ENCODE assay signal across 12 mouse cellular contexts in the genomic region with DNA sequence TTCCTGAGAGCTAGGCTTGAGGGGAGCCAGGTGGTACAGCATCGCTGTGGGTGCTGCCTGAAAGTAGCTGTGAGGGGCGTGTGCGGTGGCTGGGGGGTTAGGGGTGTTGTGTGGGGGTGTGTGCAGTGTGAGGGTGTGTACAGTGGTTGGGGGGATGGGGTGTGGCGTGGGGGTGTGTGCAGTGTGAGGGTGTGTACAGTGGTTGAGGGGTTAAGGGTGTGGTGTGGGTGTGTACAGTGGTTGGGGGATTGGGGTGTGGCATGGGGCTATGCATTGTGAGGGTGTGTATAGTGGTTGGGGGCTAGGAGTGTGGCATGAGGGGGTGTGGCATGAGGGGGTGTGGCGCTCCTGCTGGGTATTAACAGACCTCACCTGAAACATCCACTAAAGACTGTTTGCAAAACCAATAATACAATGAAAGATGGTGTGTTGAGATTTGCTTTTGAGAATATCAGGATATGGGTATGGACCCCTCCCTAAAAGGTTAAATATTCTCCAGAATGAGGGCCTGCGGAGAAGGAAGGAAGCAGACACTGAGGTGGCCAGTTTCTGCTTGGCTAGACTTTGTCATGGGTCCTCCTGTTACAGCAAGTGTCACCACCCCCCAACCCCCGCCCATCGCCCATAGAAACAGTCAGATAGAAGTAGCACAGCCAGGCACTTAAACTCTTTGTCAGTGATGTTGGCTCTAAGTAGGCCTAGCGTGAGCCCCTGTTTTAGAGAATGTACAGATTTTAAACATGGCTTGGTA. TPM values are rescaled to one million over a fixed set of nuclear protein-coding genes. Genes with fewer than 3 reads are reported as not detected.
DNase-seq lines count a peak whose midpoint lies in the region; ATAC-seq lines count a peak whose summit lies in the region.
"Had no signal": no experiment of that assay in that cellular context is flagged by ENCODE, and none has a peak within 500 bp of the region (broad histone marks: within the 10 kb centered on the region; RNA-seq: fewer than 3 reads in every experiment).

No protein-coding gene starts in this region.

- ATAC-seq in embryonic facial prominence, embryonic 11.5 days (replicated peaks; ENCODE audit: insufficient number of reproducible peaks, low FRiP score, low TSS enrichment, low read depth), result 0 out of 2 replicates have a peak, but pooled peaks have one; percentile 65
- ATAC-seq in kidney, embryonic 16.5 days (ENCODE audit: low FRiP score, low TSS enrichment), result peak; percentile 46
- peak; percentile 60 for ATAC-seq in intestine, embryonic 14.5 days (replicated peaks; ENCODE audit: low FRiP score, low TSS enrichment, low read depth)
- no peak for ATAC-seq in liver, embryonic 16.5 days (ENCODE audit: low read depth)
- ATAC-seq in erythroblast, adult 5-6 weeks (replicated peaks; ENCODE audit: low FRiP score, poor library complexity, severe bottlenecking), result no peak

- no peak overlapping the region for H3K9ac ChIP-seq in embryonic facial prominence, embryonic 11.5 days (replicated peaks; ENCODE audit: low read length)
- H3K9ac ChIP-seq in kidney, embryonic 16.5 days (replicated peaks; ENCODE audit: low read length), result no peak overlapping the region; the same call in 1 of the 2 replicates
- no peak overlapping the region for H3K9ac ChIP-seq in intestine, embryonic 14.5 days (ENCODE audit: low read length)
- H3K9ac ChIP-seq in liver, embryonic 16.5 days (ENCODE audit: low read depth, low read length), result no peak overlapping the region
- H3K9ac ChIP-seq: lung, embryonic 14.5 days had no signal

- no peak overlapping the region for H3K4me2 ChIP-seq in embryonic facial prominence, embryonic 11.5 days (ENCODE audit: low read depth, low read length)
- no peak overlapping the region for H3K4me2 ChIP-seq in kidney, embryonic 16.5 days (replicated peaks; ENCODE audit: low read depth, low read length)
- 0 out of 2 replicates have a peak overlapping the region, but pooled peaks have one; percentile 30 for H3K4me2 ChIP-seq in intestine, embryonic 14.5 days (ENCODE audit: low read length)
- no peak overlapping the region for H3K4me2 ChIP-seq in liver, embryonic 16.5 days (ENCODE audit: low read depth, low read length)
- H3K4me2 ChIP-seq: lung, embryonic 14.5 days had no signal

- no peaks in the 10 kb centered on the region for H3K9me3 ChIP-seq in embryonic facial prominence, embryonic 11.5 days (replicated peaks; ENCODE audit: control insufficient read depth, low read length)
- no peaks in the 10 kb centered on the region for H3K9me3 ChIP-seq in embryonic facial prominence, embryonic 10.5 days
- H3K9me3 ChIP-seq in kidney, embryonic 16.5 days (ENCODE audit: low read length), result no peaks in the 10 kb centered on the region
- H3K9me3 ChIP-seq in intestine, embryonic 14.5 days (ENCODE audit: control insufficient read depth, low read length), result no peaks in the 10 kb centered on the region
- H3K9me3 ChIP-seq in liver, embryonic 16.5 days (replicated peaks; ENCODE audit: control insufficient read depth, low read length), result no peaks in the 10 kb centered on the region

- H3K27me3 ChIP-seq in embryonic facial prominence, embryonic 11.5 days (ENCODE audit: control insufficient read depth, insufficient read depth, low read length), result no peaks in the 10 kb centered on the region
- no peaks in the 10 kb centered on the region for H3K27me3 ChIP-seq in embryonic facial prominence, embryonic 10.5 days (replicated peaks; ENCODE audit: low read depth, poor library complexity, severe bottlenecking)
- H3K27me3 ChIP-seq in kidney, embryonic 16.5 days (ENCODE audit: insufficient read depth, low read length), result no peaks in the 10 kb centered on the region
- no peaks in the 10 kb centered on the region for H3K27me3 ChIP-seq in intestine, embryonic 14.5 days (replicated peaks; ENCODE audit: control insufficient read depth, insufficient read depth, low read length)
- H3K27me3 ChIP-seq in liver, embryonic 16.5 days (ENCODE audit: control insufficient read depth, insufficient read depth, low read depth, low read length), result no peaks in the 10 kb centered on the region
- H3K27me3 ChIP-seq: CH12.LX had no signal

- no peak overlapping the region for H3K4me3 ChIP-seq in embryonic facial prominence, embryonic 11.5 days (ENCODE audit: low read depth, low read length)
- H3K4me3 ChIP-seq in embryonic facial prominence, embryonic 10.5 days, result no peak overlapping the region
- no peak overlapping the region for H3K4me3 ChIP-seq in kidney, embryonic 16.5 days (ENCODE audit: low read length)
- no peak overlapping the region for H3K4me3 ChIP-seq in intestine, embryonic 14.5 days (ENCODE audit: low read depth, low read length)
- H3K4me3 ChIP-seq in liver, embryonic 16.5 days (ENCODE audit: low read depth, low read length), result no peak overlapping the region

- H3K36me3 ChIP-seq in embryonic facial prominence, embryonic 11.5 days (replicated peaks; ENCODE audit: control insufficient read depth, insufficient read depth, low read depth, low read length), result no peaks in the 10 kb centered on the region
- H3K36me3 ChIP-seq in embryonic facial prominence, embryonic 10.5 days (replicated peaks), result peaks cover 15% of the 10 kb centered on the region
- H3K36me3 ChIP-seq in kidney, embryonic 16.5 days (ENCODE audit: insufficient read depth, low read length), result peaks cover 17% of the 10 kb centered on the region
- peaks cover 17% of the 10 kb centered on the region for H3K36me3 ChIP-seq in intestine, embryonic 14.5 days (ENCODE audit: control insufficient read depth, insufficient read depth, low read length)
- H3K36me3 ChIP-seq in liver, embryonic 16.5 days (ENCODE audit: control insufficient read depth, insufficient read depth), result no peaks in the 10 kb centered on the region

- no peak overlapping the region for H3K27ac ChIP-seq in embryonic facial prominence, embryonic 11.5 days (replicated peaks; ENCODE audit: low read depth, low read length)
- H3K27ac ChIP-seq in embryonic facial prominence, embryonic 10.5 days (replicated peaks), result no peak overlapping the region; the same call in 1 of the 2 replicates
- peak overlapping the region; percentile 76 for H3K27ac ChIP-seq in kidney, embryonic 16.5 days (ENCODE audit: low read length)
- peak overlapping the region; percentile 85 for H3K27ac ChIP-seq in intestine, embryonic 14.5 days (ENCODE audit: low read depth)
- peak overlapping the region; percentile 83 for H3K27ac ChIP-seq in liver, embryonic 16.5 days (ENCODE audit: low read length)

- peaks cover 2% of the 10 kb centered on the region; the same call in 1 of the 2 replicates for H3K4me1 ChIP-seq in embryonic facial prominence, embryonic 11.5 days (ENCODE audit: control insufficient read depth, insufficient read depth, low read length)
- peaks cover 41% of the 10 kb centered on the region for H3K4me1 ChIP-seq in embryonic facial prominence, embryonic 10.5 days
- peaks cover 25% of the 10 kb centered on the region for H3K4me1 ChIP-seq in kidney, embryonic 16.5 days (ENCODE audit: insufficient read depth, low read length)
- H3K4me1 ChIP-seq in intestine, embryonic 14.5 days (replicated peaks; ENCODE audit: control insufficient read depth, insufficient read depth, low read length), result no peaks in the 10 kb centered on the region; the same call in 1 of the 2 replicates
- H3K4me1 ChIP-seq in liver, embryonic 16.5 days (ENCODE audit: control insufficient read depth, low read depth, low read length), result peaks cover 35% of the 10 kb centered on the region

- 90% methylated on average over 9 of the region's 9 CpGs for WGBS in embryonic facial prominence, embryonic 11.5 days
- WGBS in embryonic facial prominence, embryonic 10.5 days, result 85% methylated on average over 9 of the region's 9 CpGs
- 77% methylated on average over 9 of the region's 9 CpGs for WGBS in kidney, embryonic 16.5 days
- 77% methylated on average over 9 of the region's 9 CpGs for WGBS in intestine, embryonic 14.5 days
- WGBS in liver, embryonic 16.5 days (ENCODE audit: insufficient replicate concordance), result 53% methylated on average over 9 of the region's 9 CpGs

- DNase-seq in embryonic facial prominence, embryonic 11.5 days (ENCODE audit: low spot score), result no peak
- DNase-seq in embryonic facial prominence, embryonic 10.5 days (ENCODE audit: low spot score), result no peak
- no peak for DNase-seq in kidney, adult 18-20 months
- no peak for DNase-seq in intestine, embryonic 14.5 days (ENCODE audit: low spot score)
- no peak for DNase-seq in cerebellum, adult 11-12 months
- DNase-seq: cerebellum, adult 2 months; lung, embryonic 14.5 days; right cerebral cortex, postnatal 14 days had no signal

RNA-seq across cellular contexts. Expression of a gene that starts 49.0 kb away (rescaled TPM):
- 1.9 and 2.0 TPM in 2 replicates for polyA plus RNA-seq in embryonic facial prominence, embryonic 11.5 days (2014; fragmentation: Nextera tagmentation; extraction: Ambion mirVana)
- 1.4 and 1.8 TPM in 2 replicates for polyA plus RNA-seq in embryonic facial prominence, embryonic 10.5 days (2016; fragmentation: Nextera tagmentation; extraction: Ambion mirVana)
- 4.0 and 4.3 TPM in 2 replicates for polyA plus RNA-seq in kidney, embryonic 16.5 days (2015; fragmentation: Nextera tagmentation; extraction: Ambion mirVana)
- polyA plus RNA-seq in intestine, embryonic 14.5 days (2014; fragmentation: Nextera tagmentation; extraction: Ambion mirVana), result 9.0 and 10.0 TPM in 2 replicates
- 2.5 and 3.0 TPM in 2 replicates for polyA plus RNA-seq in liver, embryonic 16.5 days (2015; fragmentation: Nextera tagmentation; extraction: Ambion mirVana)
- 0.63 and 1.3 TPM in 2 replicates for total RNA-seq in erythroblast, adult 5-6 weeks (2015; ENCODE audit: low replicate concordance)
- 0.85 and 4.6 TPM in 2 replicates for total RNA-seq in erythroblast, adult 5-6 weeks (2017; ENCODE audit: low replicate concordance)

RNA-seq across cellular contexts. Expression of a gene that starts 51.0 kb away (rescaled TPM):
- 30.4 and 31.2 TPM in 2 replicates for polyA plus RNA-seq in embryonic facial prominence, embryonic 11.5 days (2014; fragmentation: Nextera tagmentation; extraction: Ambion mirVana)
- polyA plus RNA-seq in embryonic facial prominence, embryonic 10.5 days (2016; fragmentation: Nextera tagmentation; extraction: Ambion mirVana), result 16.3 and 19.5 TPM in 2 replicates
- 31.9 and 34.0 TPM in 2 replicates for polyA plus RNA-seq in kidney, embryonic 16.5 days (2015; fragmentation: Nextera tagmentation; extraction: Ambion mirVana)
- 41.5 and 42.7 TPM in 2 replicates for polyA plus RNA-seq in intestine, embryonic 14.5 days (2014; fragmentation: Nextera tagmentation; extraction: Ambion mirVana)
- 9.9 and 10.5 TPM in 2 replicates for polyA plus RNA-seq in liver, embryonic 16.5 days (2015; fragmentation: Nextera tagmentation; extraction: Ambion mirVana)
- total RNA-seq in erythroblast, adult 5-6 weeks (2015; ENCODE audit: low replicate concordance), result 13.3 and 16.7 TPM in 2 replicates
- 7.5 and 9.8 TPM in 2 replicates for total RNA-seq in erythroblast, adult 5-6 weeks (2017; ENCODE audit: low replicate concordance)

Comparison
In these comparisons a context has a peak if more than half of its experiments do, and no peak if none do; other contexts are left out.
1. ATAC-seq: peak in embryonic facial prominence, embryonic 11.5 days (single experiment), kidney, embryonic 16.5 days (single experiment) and intestine, embryonic 14.5 days (single experiment); none in liver, embryonic 16.5 days (single experiment) and erythroblast, adult 5-6 weeks (single experiment).
2. H3K27ac ChIP-seq: peak in kidney, embryonic 16.5 days (single experiment), intestine, embryonic 14.5 days (single experiment) and liver, embryonic 16.5 days (single experiment); none in embryonic facial prominence, embryonic 11.5 days (single experiment) and embryonic facial prominence, embryonic 10.5 days (single experiment).